In genomic region chr6:93537971-93538370, GRCm38 (mm10) we compare ENCODE assay signal across 22 mouse cellular contexts.
DNase-seq lines count a peak whose midpoint lies in the region; ATAC-seq lines count a peak whose summit lies in the region.
"Had no signal": no experiment of that assay in that cellular context is flagged by ENCODE, and none has a peak within 500 bp of the region (broad histone marks: within the 10 kb centered on the region; RNA-seq: fewer than 3 reads in every experiment).

No protein-coding gene starts in this region.

- no peaks in the 10 kb centered on the region for H3K27me3 ChIP-seq in midbrain, embryonic 11.5 days (ENCODE audit: control insufficient read depth, insufficient read depth, low read length)
- H3K27me3 ChIP-seq in midbrain, embryonic 15.5 days (replicated peaks) = no peaks in the 10 kb centered on the region
- H3K27me3 ChIP-seq: CH12.LX, Patski had no signal

- H3K4me2 ChIP-seq in midbrain, embryonic 11.5 days = no peak overlapping the region
- no peak overlapping the region for H3K4me2 ChIP-seq in midbrain, embryonic 15.5 days

- no peak for ATAC-seq in midbrain, embryonic 11.5 days (ENCODE audit: low FRiP score)
- no peak for ATAC-seq in midbrain, embryonic 15.5 days (replicated peaks)
- ATAC-seq: activated CD4-positive, CD25-positive, alpha-beta regulatory T cell, adult 4 months; CD4-positive, CD25-positive, alpha-beta regulatory T cell, adult 4 months; Patski had no signal

- no peak overlapping the region for H3K9ac ChIP-seq in midbrain, embryonic 11.5 days (ENCODE audit: low read length)
- H3K9ac ChIP-seq in midbrain, embryonic 15.5 days = no peak overlapping the region

- no peak overlapping the region for H3K4me3 ChIP-seq in midbrain, embryonic 11.5 days (ENCODE audit: low read depth, low read length)
- no peak overlapping the region for H3K4me3 ChIP-seq in midbrain, embryonic 15.5 days
- no peak overlapping the region for H3K4me3 ChIP-seq in brown adipose tissue, adult 24 weeks (ENCODE audit: insufficient read depth, low read depth, low read length)

- H3K36me3 ChIP-seq in midbrain, embryonic 11.5 days (ENCODE audit: control insufficient read depth, insufficient read depth, low read length) = no peaks in the 10 kb centered on the region
- no peaks in the 10 kb centered on the region for H3K36me3 ChIP-seq in midbrain, embryonic 15.5 days (replicated peaks)
- H3K36me3 ChIP-seq: G1E had no signal

- no peaks in the 10 kb centered on the region for H3K4me1 ChIP-seq in midbrain, embryonic 11.5 days (ENCODE audit: control insufficient read depth, insufficient read depth, low read length)
- H3K4me1 ChIP-seq in midbrain, embryonic 15.5 days = no peaks in the 10 kb centered on the region
- H3K4me1 ChIP-seq in brown adipose tissue, adult 24 weeks (ENCODE audit: control insufficient read depth, insufficient read depth, insufficient read length, low read length) = peaks cover 24% of the 10 kb centered on the region

- no peaks in the 10 kb centered on the region for H3K9me3 ChIP-seq in midbrain, embryonic 11.5 days (ENCODE audit: control insufficient read depth, low read length)
- no peaks in the 10 kb centered on the region for H3K9me3 ChIP-seq in midbrain, embryonic 15.5 days

- H3K27ac ChIP-seq in midbrain, embryonic 11.5 days (ENCODE audit: low read depth, low read length) = no peak overlapping the region
- H3K27ac ChIP-seq in midbrain, embryonic 15.5 days = no peak overlapping the region
- peak overlapping the region; percentile 60; the same call in 1 of the 2 replicates for H3K27ac ChIP-seq in brown adipose tissue, adult 24 weeks (replicated peaks; ENCODE audit: low read depth, low read length)

- 81% methylated on average over 1 of the region's 1 CpGs for WGBS in midbrain, embryonic 11.5 days
- 76% methylated on average over 1 of the region's 1 CpGs for WGBS in midbrain, embryonic 15.5 days

- DNase-seq in adrenal gland, adult 2 months = peak; percentile 34
- DNase-seq in adrenal gland, postnatal 25 days = no peak
- peak; percentile 70 for DNase-seq in midbrain, embryonic 11.5 days (ENCODE audit: low spot score, missing footprints)
- no peak for DNase-seq in neural tube, embryonic 10.5 days (ENCODE audit: extremely low spot score, low spot score)
- DNase-seq: adrenal gland, adult 8-10 months; adrenal gland, postnatal 10 days; adrenal gland, postnatal 14 days; adrenal gland, postnatal 36 days; B cell, adult 2 months; cerebellum, adult 11 months; cerebellum, adult 11-12 months; cerebellum, adult 18-20 months; cerebellum, adult 2 months; cerebellum, adult 8-10 months; cerebellum, adult 9-10 months had no signal

Comparison
In these comparisons a context has a peak if more than half of its experiments do, and no peak if none do; other contexts are left out.
1. DNase-seq: peak in adrenal gland, adult 2 months (single experiment) and midbrain, embryonic 11.5 days (single experiment); none in adrenal gland, postnatal 25 days (single experiment) and neural tube, embryonic 10.5 days (single experiment).